Mouse (Mus musculus): ENCODE measurements around the gene Abi2. TPM values are rescaled to one million over a fixed set of nuclear protein-coding genes. Genes with fewer than 3 reads are reported as not detected.

Gene Abi2
- polyA plus RNA-seq, 1 experiment from 2014 or later = 71.7 TPM

- Histone ChIP-seq H3K4me2 (no peak overlapping the region), H3K27me3 (no peaks in the 10 kb centered on the region), H3K4me3 (no peak overlapping the region), H3K36me3 (peaks cover 83% of the 10 kb centered on the region), H3K9me3 (no peaks in the 10 kb centered on the region), H3K4me1 (replicated peaks) (no peaks in the 10 kb centered on the region), H3K9ac (no peak overlapping the region), H3K27ac (no peak overlapping the region)
- 92% methylated on average over 6 of the region's 6 CpGs for WGBS
- ATAC-seq (ENCODE audit: low FRiP score) = no peak
Measured at GRCm38 (mm10) chr1:60493421-60493820, 84.0 kb downstream of the Abi2 start.

- H3K9ac ChIP-seq = no peak overlapping the region
- no peak for ATAC-seq (ENCODE audit: low FRiP score)
- no peaks in the 10 kb centered on the region for H3K4me1 ChIP-seq (replicated peaks)
- no peak overlapping the region for H3K4me2 ChIP-seq
- 82% methylated on average over 5 of the region's 5 CpGs for WGBS
- peaks cover 40% of the 10 kb centered on the region for H3K36me3 ChIP-seq
- no peak overlapping the region for H3K4me3 ChIP-seq
- no peak overlapping the region for H3K27ac ChIP-seq
- H3K27me3 ChIP-seq = no peaks in the 10 kb centered on the region
- no peaks in the 10 kb centered on the region for H3K9me3 ChIP-seq
Measured at GRCm38 (mm10) chr1:60503456-60503855, 94.0 kb downstream of the Abi2 start.

GRCm38 (mm10) chr1:60510584-60510983, 101.2 kb downstream of the Abi2 start:
- Histone ChIP-seq H3K36me3 (peaks cover 20% of the 10 kb centered on the region), H3K27ac (no peak overlapping the region), H3K27me3 (no peaks in the 10 kb centered on the region), H3K4me1 (replicated peaks) (no peaks in the 10 kb centered on the region), H3K9ac (no peak overlapping the region), H3K4me2 (no peak overlapping the region), H3K9me3 (no peaks in the 10 kb centered on the region), H3K4me3 (no peak overlapping the region)
- ATAC-seq (ENCODE audit: low FRiP score) = no peak
- WGBS = 86% methylated on average over 2 of the region's 2 CpGs

- no peaks in the 10 kb centered on the region for H3K4me1 ChIP-seq (replicated peaks)
- no peak overlapping the region for H3K27ac ChIP-seq
- WGBS = 96% methylated on average over 6 of the region's 6 CpGs
- H3K9me3 ChIP-seq = no peaks in the 10 kb centered on the region
- ATAC-seq (ENCODE audit: low FRiP score) = no peak
- no peak overlapping the region for H3K4me3 ChIP-seq
- no peak overlapping the region for H3K4me2 ChIP-seq
- H3K9ac ChIP-seq = no peak overlapping the region
- peaks cover 48% of the 10 kb centered on the region for H3K36me3 ChIP-seq
- H3K27me3 ChIP-seq = no peaks in the 10 kb centered on the region
Measured at GRCm38 (mm10) chr1:60530107-60530506, 120.7 kb downstream of the Abi2 start.

- H3K36me3 ChIP-seq = peaks cover 44% of the 10 kb centered on the region
- 92% methylated on average over 2 of the region's 2 CpGs for WGBS
- no peak for ATAC-seq (ENCODE audit: low FRiP score)
Measured at GRCm38 (mm10) chr1:60530636-60531035, 121.2 kb downstream of the Abi2 start.

More at GRCm38 (mm10) chr1:60530636-60531035, 121.2 kb downstream of the Abi2 start:
- Histone ChIP-seq H3K4me2 (no peak overlapping the region), H3K27me3 (no peaks in the 10 kb centered on the region), H3K9ac (no peak overlapping the region), H3K4me3 (no peak overlapping the region), H3K4me1 (replicated peaks) (no peaks in the 10 kb centered on the region), H3K9me3 (no peaks in the 10 kb centered on the region), H3K27ac (no peak overlapping the region)

Other genes starting within 250 kb of the Abi2 start
- gene Nbeal1, start 229.0 kb upstream of the Abi2 start, polyA plus RNA-seq (2015; fragmentation: Nextera tagmentation; extraction: Ambion mirVana) = 9.1 and 10.0 TPM in 2 replicates
- gene Cyp20a1, start 66.3 kb upstream of the Abi2 start, polyA plus RNA-seq (2015; fragmentation: Nextera tagmentation; extraction: Ambion mirVana) = 14.7 and 19.8 TPM in 2 replicates
- gene Raph1, start 157.5 kb downstream of the Abi2 start, polyA plus RNA-seq (2015; fragmentation: Nextera tagmentation; extraction: Ambion mirVana) = 27.6 and 28.2 TPM in 2 replicates